Mouse (Mus musculus) cerebellum, adult 2 months (tissue): ENCODE results near the gene Snrpa1.

Experiments used
- CTCF ChIP-seq: fragments of 200-500 bp; IDR thresholded peaks from 2 replicates; pipeline ENCODE4 v1.5.1; 2011; ENCODE audit warnings: low read depth, mild to moderate bottlenecking, control low read depth, low read length, moderate library complexity, borderline replicate concordance; ENCODE audit not compliant: insufficient read depth
- POLR2A ChIP-seq: fragments of 200-500 bp; IDR thresholded peaks from 2 replicates; pipeline ENCODE4 v1.6.1; 2011; ENCODE audit warnings: low read length, control low read depth, borderline replicate concordance; ENCODE audit not compliant: insufficient read depth

GRCm38 (mm10) chr7:66120139-66120538 is 61.3 kb downstream of the Snrpa1 start:
- no peak for TF ChIP-seq CTCF
- TF ChIP-seq POLR2A, result no peak
